Mouse (Mus musculus) lung, postnatal 4 days (tissue): ENCODE data around the gene Aatk.

Source experiments
- DNase-seq, 2 experiments: peaks; one replicate each; pipeline ENCODE4 v3.0.0; 2021

Gene Aatk

GRCm38 (mm10) chr11:119986751-119987425 is 60.1 kb downstream of the Aatk start:
- no peak for DNase-seq

GRCm38 (mm10) chr11:119983151-119983550 is 63.8 kb downstream of the Aatk start:
- DNase-seq: no peak

- no peak for DNase-seq
Measured at GRCm38 (mm10) chr11:119982236-119982635, 64.7 kb downstream of the Aatk start.

DNA sequence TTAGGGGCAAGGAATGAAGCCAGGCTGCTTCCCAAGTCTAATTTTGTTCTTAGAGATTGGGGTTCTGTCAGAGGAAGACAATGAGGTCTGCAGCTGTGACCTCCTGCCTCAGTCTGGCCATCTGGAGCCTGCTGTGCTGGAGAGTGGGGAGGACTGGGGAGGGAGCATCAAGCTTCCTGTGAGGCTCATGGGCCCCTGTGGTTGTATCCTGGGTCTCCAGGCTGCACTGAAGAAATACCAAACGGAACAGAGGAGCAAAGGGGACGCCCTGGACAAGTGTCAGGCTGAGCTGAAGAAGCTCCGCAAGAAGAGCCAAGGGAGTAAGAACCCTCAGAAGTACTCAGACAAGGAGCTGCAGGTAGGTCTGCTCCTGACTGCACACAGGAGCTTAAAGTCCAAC is 65.2 kb downstream of the Aatk start:
- no peak for DNase-seq

- DNase-seq: no peak
Measured at GRCm38 (mm10) chr11:119979596-119980385, 67.2 kb downstream of the Aatk start.

DNA sequence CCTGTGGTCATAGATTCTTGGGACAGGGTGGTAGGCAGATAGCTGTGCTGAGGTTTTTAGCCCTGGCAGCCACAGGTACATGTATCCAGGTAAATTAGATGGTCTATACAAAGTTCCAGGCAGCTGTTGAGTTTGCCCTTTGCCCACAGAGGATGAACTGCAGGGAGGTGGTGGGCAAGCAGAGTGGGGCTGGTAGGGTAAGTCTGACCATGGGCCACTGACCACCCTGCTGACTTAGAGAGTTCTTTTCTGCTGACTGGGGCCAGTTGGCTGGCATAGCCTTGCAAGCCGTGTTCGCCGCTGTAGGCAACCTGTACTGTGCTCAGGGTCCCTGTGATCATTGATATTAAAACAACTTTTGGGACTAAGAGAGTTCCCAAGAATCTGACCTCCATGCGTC is 68.3 kb downstream of the Aatk start:
- no peak for DNase-seq

- peak; percentile 61 to 79 for DNase-seq
Measured at GRCm38 (mm10) chr11:119975739-119976501, 71.0 kb downstream of the Aatk start.

DNA sequence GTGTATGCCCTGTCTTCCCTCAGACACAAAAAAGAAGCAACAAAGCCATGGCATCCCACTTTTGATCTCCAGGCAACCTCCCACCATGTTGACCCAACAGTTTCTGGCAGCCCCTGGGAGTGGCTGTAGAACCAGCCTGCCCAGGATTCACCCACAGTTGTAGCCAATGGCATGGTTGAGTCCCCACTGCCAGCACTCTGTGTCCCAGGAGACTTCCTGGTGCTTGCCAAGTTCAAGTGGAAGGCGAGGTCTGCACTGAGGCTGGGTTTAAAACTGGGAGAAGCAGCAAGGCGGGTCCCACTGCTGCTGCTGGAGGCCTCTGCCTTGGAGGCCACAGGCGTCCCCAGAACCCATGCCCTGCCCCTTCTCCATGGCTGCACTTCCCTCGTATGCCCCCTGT is 73.2 kb downstream of the Aatk start:
- DNase-seq: peak; percentile 43 to 71

GRCm38 (mm10) chr11:119970021-119970851 is 76.7 kb downstream of the Aatk start:
- DNase-seq: no peak

GRCm38 (mm10) chr11:119967892-119968291 is 79.1 kb downstream of the Aatk start:
- no peak for DNase-seq

- no peak for DNase-seq
Measured at GRCm38 (mm10) chr11:119967401-119967800, 79.6 kb downstream of the Aatk start.

DNA sequence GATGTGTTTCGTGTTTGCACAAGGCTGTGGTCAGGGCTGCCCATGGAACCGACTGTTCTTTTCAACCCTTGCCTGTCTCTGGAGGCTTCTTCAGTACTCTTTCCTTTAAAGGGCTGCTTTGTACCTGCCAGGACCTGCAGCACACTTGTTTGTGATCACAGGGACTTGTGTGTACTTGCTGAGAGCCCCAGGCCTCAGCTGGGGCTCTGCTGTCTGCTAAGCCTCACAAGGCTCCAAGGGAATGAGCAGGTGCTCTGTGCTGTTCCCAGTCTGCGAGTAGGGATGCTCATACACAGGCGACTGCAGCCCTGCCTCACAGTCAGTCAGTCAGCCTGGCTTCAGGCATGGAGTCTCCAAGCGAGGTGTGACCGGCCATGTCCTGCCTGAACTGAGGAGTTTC is 80.7 kb downstream of the Aatk start:
- no peak for DNase-seq

DNA sequence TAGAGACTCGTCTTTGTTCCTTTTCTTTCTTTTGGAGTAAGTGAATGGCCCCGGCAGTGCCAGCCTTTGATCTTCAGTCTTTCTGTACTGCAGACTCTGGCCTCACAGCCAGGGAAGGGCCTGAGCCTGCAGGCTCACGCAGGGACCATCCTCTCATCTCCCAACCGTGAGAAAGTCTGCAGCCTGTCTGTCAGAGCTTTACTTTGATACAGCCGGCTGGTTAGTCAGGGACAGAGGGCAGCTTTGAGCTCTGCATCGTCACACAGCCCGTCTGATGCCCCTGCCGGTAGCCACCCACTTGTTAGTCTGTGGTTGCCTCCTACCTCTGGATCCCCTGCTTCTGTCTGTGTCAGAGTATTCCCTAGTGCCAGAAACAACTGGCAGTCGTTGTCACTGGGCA is 81.9 kb downstream of the Aatk start:
- no peak for DNase-seq

DNA sequence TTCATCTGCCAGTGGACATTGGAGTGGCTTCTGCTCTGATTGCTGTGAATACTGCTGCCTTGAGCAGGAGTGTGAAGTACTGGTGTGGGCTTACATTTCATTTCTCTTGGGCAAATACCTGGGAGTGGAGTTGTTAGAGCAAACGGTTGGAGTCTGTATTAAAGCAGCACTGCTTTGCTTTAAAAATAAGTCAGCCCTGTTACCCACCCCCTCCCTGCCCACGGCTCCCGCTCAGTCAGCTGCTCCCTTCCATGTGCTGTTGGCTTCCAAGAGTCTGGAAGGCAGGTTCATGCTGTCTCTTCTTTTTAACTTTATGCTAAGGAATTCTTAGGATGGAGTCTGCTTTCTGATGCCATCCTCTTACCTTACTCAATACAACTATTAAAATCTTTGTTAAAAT is 85.5 kb downstream of the Aatk start:
- no peak for DNase-seq

GRCm38 (mm10) chr11:119960671-119961070 is 86.3 kb downstream of the Aatk start:
- no peak for DNase-seq

DNA sequence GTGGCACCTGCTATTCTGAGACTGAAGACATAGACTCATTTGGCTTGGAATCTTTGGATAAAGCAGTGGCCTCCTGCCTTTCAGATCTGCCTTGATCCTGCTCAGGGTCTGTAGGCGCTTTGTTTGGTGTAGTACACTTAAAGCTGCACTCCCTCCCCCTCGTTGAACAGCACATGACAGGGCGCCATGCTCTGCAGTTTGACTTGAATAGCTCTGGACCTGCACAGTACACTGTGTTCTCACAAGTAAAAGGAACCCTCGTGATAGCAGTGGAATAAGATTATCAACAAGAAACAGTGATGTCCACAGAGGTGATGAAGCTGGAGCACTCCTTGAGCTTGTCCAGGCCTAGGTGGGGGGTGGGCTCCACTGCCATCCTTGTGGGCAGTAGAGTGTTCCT is 87.3 kb downstream of the Aatk start:
- no peak for DNase-seq

- peak in 1 of 2 experiments; percentile 47 for DNase-seq
Measured at GRCm38 (mm10) chr11:119958856-119959255, 88.1 kb downstream of the Aatk start.
